Mouse (Mus musculus) left cerebral cortex, adult 18-20 months (tissue): ENCODE data around the gene Wipf2. TPM values are rescaled to one million over a fixed set of nuclear protein-coding genes. Genes with fewer than 3 reads are reported as not detected.
"Not testable (repeated sequence)": the region's sequence is repeated elsewhere in the genome, so short reads cannot be mapped to it uniquely, and the experiment has no call there.

Experiments used
- DNase-seq, 2 experiments: peaks; one replicate each; pipeline ENCODE4 v3.0.0; 2021 to 2022; ENCODE audit warnings: low spot score in 2 of 2, mixed read lengths in 1 of 2
- total RNA-seq, 2 experiments: library from RNA; stranded (reverse); gene quantifications; 2 replicates each; pipeline ENCODE4 v1.2.3; 2021

Gene Wipf2
- total RNA-seq, 2 experiments from 2014 or later = 73.3 to 75.5 TPM

GRCm38 (mm10) chr11:98907063-98907436 is 43.6 kb downstream of the Wipf2 start:
- DNase-seq = no peak

GRCm38 (mm10) chr11:98907437-98908173 is 44.2 kb downstream of the Wipf2 start, which contains the start of gene Cdc6:
Cdc6 (plus strand) TSS chr11:98907801.
- peak; percentile 84 to 93 for DNase-seq

GRCm38 (mm10) chr11:98909654-98910053 is 46.2 kb downstream of the Wipf2 start:
- peak; percentile 71 to 74 for DNase-seq

- DNase-seq = no peak
Observed at GRCm38 (mm10) chr11:98910415-98910814, 47.0 kb downstream of the Wipf2 start.

- no peak for DNase-seq
Observed at GRCm38 (mm10) chr11:98911498-98911897, 48.1 kb downstream of the Wipf2 start.

GRCm38 (mm10) chr11:98914196-98914595 is 50.8 kb downstream of the Wipf2 start:
- DNase-seq = no peak

GRCm38 (mm10) chr11:98916376-98916775 is 52.9 kb downstream of the Wipf2 start:
- DNase-seq = not testable (repeated sequence)

GRCm38 (mm10) chr11:98917428-98918005 is 54.1 kb downstream of the Wipf2 start:
- DNase-seq = no peak

- no peak for DNase-seq
Observed at GRCm38 (mm10) chr11:98918231-98918630, 54.8 kb downstream of the Wipf2 start.

- DNase-seq = no peak
Observed at GRCm38 (mm10) chr11:98919009-98919408, 55.6 kb downstream of the Wipf2 start.

GRCm38 (mm10) chr11:98921813-98922212 is 58.4 kb downstream of the Wipf2 start:
- not testable (repeated sequence) for DNase-seq

GRCm38 (mm10) chr11:98922307-98922706 is 58.9 kb downstream of the Wipf2 start:
- peak; percentile 56 to 57 for DNase-seq

- DNase-seq = not testable (repeated sequence)
Observed at GRCm38 (mm10) chr11:98922851-98923711, 59.6 kb downstream of the Wipf2 start.

- DNase-seq = no peak
Observed at GRCm38 (mm10) chr11:98924633-98925175, 61.3 kb downstream of the Wipf2 start.

- DNase-seq = no peak
Observed at GRCm38 (mm10) chr11:98925265-98925721, 61.9 kb downstream of the Wipf2 start.

- no peak for DNase-seq
Observed at GRCm38 (mm10) chr11:98925868-98926311, 62.5 kb downstream of the Wipf2 start.

- DNase-seq = no peak
Observed at GRCm38 (mm10) chr11:98926553-98926952, 63.1 kb downstream of the Wipf2 start.

GRCm38 (mm10) chr11:98927438-98928076 is 64.1 kb downstream of the Wipf2 start, which contains the start of gene Rara:
Rara (plus strand) TSS chr11:98927818.
- peak in 1 of 2 experiments; percentile 64 for DNase-seq

- no peak for DNase-seq
Observed at GRCm38 (mm10) chr11:98928186-98928893, 64.9 kb downstream of the Wipf2 start.

GRCm38 (mm10) chr11:98929503-98929902 is 66.1 kb downstream of the Wipf2 start:
- DNase-seq = no peak
